Mouse (Mus musculus): ENCODE results near the gene Rras2. TPM values are rescaled to one million over a fixed set of nuclear protein-coding genes. Genes with fewer than 3 reads are reported as not detected.
A peak's percentile ranks its signal among the peaks of the same experiment; 100 is the strongest.

Rras2 gene
- total RNA-seq, 2 experiments from 2014 or later, result 61.3 to 61.5 TPM

- no peak for DNase-seq (ENCODE audit: low spot score in 2 of 2)
These were observed 43.4 kb downstream of the Rras2 start for GRCm38 (mm10) chr7:114074133-114074532.

- DNase-seq (ENCODE audit: low spot score in 2 of 2), result no peak
These were observed 45.5 kb downstream of the Rras2 start for GRCm38 (mm10) chr7:114071851-114072616.

GRCm38 (mm10) chr7:114071395-114071794 lies 46.2 kb downstream of the Rras2 start:
- no peak for DNase-seq (ENCODE audit: low spot score in 2 of 2)

GRCm38 (mm10) chr7:114070458-114070840 lies 47.1 kb downstream of the Rras2 start:
- DNase-seq (ENCODE audit: low spot score in 2 of 2), result no peak

GRCm38 (mm10) chr7:114069726-114070457 lies 47.7 kb downstream of the Rras2 start:
- DNase-seq (ENCODE audit: low spot score in 2 of 2), result no peak

GRCm38 (mm10) chr7:114068956-114069533 lies 48.5 kb downstream of the Rras2 start:
- no peak for DNase-seq (ENCODE audit: low spot score in 2 of 2)

- peak; percentile 84 to 89 for DNase-seq (ENCODE audit: low spot score in 2 of 2)
These were observed 50.9 kb downstream of the Rras2 start for GRCm38 (mm10) chr7:114066529-114067178.

- no peak for DNase-seq (ENCODE audit: low spot score in 2 of 2)
These were observed 52.0 kb downstream of the Rras2 start for GRCm38 (mm10) chr7:114065407-114066185.

- DNase-seq (ENCODE audit: low spot score in 2 of 2), result no peak
These were observed 53.6 kb downstream of the Rras2 start for GRCm38 (mm10) chr7:114063966-114064365.

GRCm38 (mm10) chr7:114063534-114063933 lies 54.0 kb downstream of the Rras2 start:
- DNase-seq (ENCODE audit: low spot score in 2 of 2), result no peak

- DNase-seq (ENCODE audit: low spot score in 2 of 2), result no peak
These were observed 55.1 kb downstream of the Rras2 start for GRCm38 (mm10) chr7:114062451-114062850.

GRCm38 (mm10) chr7:114060445-114060844 lies 57.1 kb downstream of the Rras2 start:
- no peak for DNase-seq (ENCODE audit: low spot score in 2 of 2)

GRCm38 (mm10) chr7:114058927-114059441 lies 58.6 kb downstream of the Rras2 start:
- no peak for DNase-seq (ENCODE audit: low spot score in 2 of 2)

GRCm38 (mm10) chr7:114058166-114058565 lies 59.4 kb downstream of the Rras2 start:
- DNase-seq (ENCODE audit: low spot score in 2 of 2), result no peak

GRCm38 (mm10) chr7:114053720-114054119 lies 63.9 kb downstream of the Rras2 start:
- no peak for DNase-seq (ENCODE audit: low spot score in 2 of 2)

GRCm38 (mm10) chr7:114045814-114046213 lies 71.8 kb downstream of the Rras2 start:
- DNase-seq (ENCODE audit: low spot score in 2 of 2), result no peak

GRCm38 (mm10) chr7:114043929-114044549 lies 73.5 kb downstream of the Rras2 start:
- DNase-seq (ENCODE audit: low spot score in 2 of 2), result no peak

- no peak for DNase-seq (ENCODE audit: low spot score in 2 of 2)
These were observed 74.3 kb downstream of the Rras2 start for GRCm38 (mm10) chr7:114042973-114043928.

GRCm38 (mm10) chr7:114041349-114041748 lies 76.2 kb downstream of the Rras2 start:
- no peak for DNase-seq (ENCODE audit: low spot score in 2 of 2)

All from layer of hippocampus, postnatal 14 days (tissue).